Mouse (Mus musculus): ENCODE results near the gene Ppwd1. TPM values are rescaled to one million over a fixed set of nuclear protein-coding genes. Genes with fewer than 3 reads are reported as not detected.

Ppwd1 gene
- polyA plus RNA-seq, 1 experiment from 2014 or later = 20.1 TPM

GRCm38 (mm10) chr13:104171711-104172110 lies 56.9 kb downstream of the Ppwd1 start:
- H3K36me3 ChIP-seq (replicated peaks) = peaks cover 51% of the 10 kb centered on the region
- H3K27me3 ChIP-seq (ENCODE audit: poor library complexity, severe bottlenecking) = no peaks in the 10 kb centered on the region
- no peak overlapping the region for H3K27ac ChIP-seq
- DNase-seq (ENCODE audit: extremely low spot score, low spot score) = no peak
- 93% methylated on average over 5 of the region's 5 CpGs for whole genome bisulfite sequencing
- peaks cover 8% of the 10 kb centered on the region for H3K4me1 ChIP-seq
- no peak overlapping the region for H3K4me3 ChIP-seq
- H3K9me3 ChIP-seq = peaks cover 4% of the 10 kb centered on the region; the same call in 1 of the 2 replicates

- no peaks in the 10 kb centered on the region for H3K9me3 ChIP-seq
- no peak overlapping the region for H3K27ac ChIP-seq
- no peaks in the 10 kb centered on the region for H3K27me3 ChIP-seq (ENCODE audit: poor library complexity, severe bottlenecking)
- WGBS = 89% methylated on average over 1 of the region's 1 CpGs
- no peak for DNase-seq (ENCODE audit: extremely low spot score, low spot score)
- no peaks in the 10 kb centered on the region for H3K4me1 ChIP-seq
- H3K36me3 ChIP-seq (replicated peaks) = peaks cover 78% of the 10 kb centered on the region
- H3K4me3 ChIP-seq = no peak overlapping the region
These were observed 73.0 kb downstream of the Ppwd1 start for GRCm38 (mm10) chr13:104155686-104156085.

Other genes starting within 250 kb of the Ppwd1 start
- 17.1 and 17.5 TPM in 2 replicates for gene Nln, start 119.2 kb downstream of the Ppwd1 start, polyA plus RNA-seq (2016; fragmentation: Nextera tagmentation; extraction: Ambion mirVana)
- gene Sgtb, start 119.1 kb downstream of the Ppwd1 start, polyA plus RNA-seq (2016; fragmentation: Nextera tagmentation; extraction: Ambion mirVana) = 8.0 and 9.0 TPM in 2 replicates
- gene Trappc13, start 50.4 kb downstream of the Ppwd1 start, polyA plus RNA-seq (2016; fragmentation: Nextera tagmentation; extraction: Ambion mirVana) = 89.7 and 93.8 TPM in 2 replicates
- 18.0 and 18.7 TPM in 2 replicates for gene Trim23, start 50.0 kb downstream of the Ppwd1 start, polyA plus RNA-seq (2016; fragmentation: Nextera tagmentation; extraction: Ambion mirVana)
- 92.5 and 102 TPM in 2 replicates for gene Cenpk, start 232 bp downstream of the Ppwd1 start, polyA plus RNA-seq (2016; fragmentation: Nextera tagmentation; extraction: Ambion mirVana)
- 2.3 and 2.7 TPM in 2 replicates for gene Adamts6, start 59.0 kb upstream of the Ppwd1 start, polyA plus RNA-seq (2016; fragmentation: Nextera tagmentation; extraction: Ambion mirVana)

All from forebrain, embryonic 10.5 days (tissue).